Mouse (Mus musculus) adrenal gland, adult 8-10 months (tissue): ENCODE results near the gene Arpc4. TPM values are rescaled to one million over a fixed set of nuclear protein-coding genes. Genes with fewer than 3 reads are reported as not detected.
A peak's percentile ranks its signal among the peaks of the same experiment; 100 is the strongest.
"Not testable (repeated sequence)": the region's sequence is repeated elsewhere in the genome, so short reads cannot be mapped to it uniquely, and the experiment has no call there.

Experiments used
- DNase-seq: peaks from one replicate; pipeline ENCODE4 v3.0.0; 2022
- total RNA-seq, 4 experiments: library from RNA; stranded (reverse); gene quantifications; 2 replicates each; pipeline ENCODE4 v1.2.4; 2022

Gene Arpc4
- total RNA-seq: 100 to 1,000 TPM; 199 to 228 (median 204) TPM

DNA sequence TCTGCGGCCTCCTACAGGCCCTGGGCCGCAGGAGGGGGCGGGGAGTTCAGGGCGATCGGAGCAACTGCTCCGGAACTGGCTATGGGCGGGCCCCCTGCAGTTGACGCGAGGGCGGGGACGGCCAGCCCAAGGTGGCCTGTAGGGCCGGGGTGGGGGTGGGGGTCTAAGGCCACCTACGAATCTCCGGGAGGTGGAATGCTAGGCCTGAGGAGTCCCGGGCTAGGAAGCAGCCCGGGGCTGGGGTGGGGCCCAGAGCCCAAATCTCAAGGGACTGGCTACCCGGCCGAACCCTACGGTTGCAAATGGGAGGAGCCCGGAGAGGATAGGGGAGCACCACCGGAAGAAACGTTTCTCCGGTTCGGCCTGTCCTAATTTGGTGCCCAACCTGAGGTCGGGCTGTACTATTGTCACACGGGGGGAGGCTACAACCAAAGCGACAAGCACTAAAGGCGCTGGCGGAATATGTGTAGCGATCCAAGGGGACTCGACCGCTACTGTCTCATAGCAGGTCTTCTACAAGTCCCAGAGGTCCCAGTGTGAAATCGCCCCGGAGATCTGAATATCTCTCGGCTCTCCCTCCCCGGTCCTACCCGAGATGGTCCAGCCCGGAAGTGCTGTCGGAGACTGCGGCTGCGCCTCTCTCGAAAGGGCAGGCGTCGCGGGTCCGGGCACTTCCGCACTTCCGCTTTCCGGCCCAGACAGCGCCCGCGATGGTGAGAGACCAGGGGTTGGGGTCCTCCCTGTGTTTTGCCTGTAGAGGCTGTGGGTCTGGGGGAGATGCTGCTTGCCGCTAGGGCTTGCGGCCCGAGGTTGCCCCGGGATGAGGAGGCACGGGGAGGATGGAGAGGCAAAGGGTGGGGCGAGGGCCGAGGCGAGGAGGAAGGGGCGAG is at the start of gene Arpc4, which contains the start of gene Tada3:
TSS of gene Arpc4 (plus strand) at position 620 of the 890 bp plus-strand sequence.
TSS of gene Tada3 (minus strand) at position 388 of the 890 bp plus-strand sequence.
- DNase-seq: peak; percentile 86

DNA sequence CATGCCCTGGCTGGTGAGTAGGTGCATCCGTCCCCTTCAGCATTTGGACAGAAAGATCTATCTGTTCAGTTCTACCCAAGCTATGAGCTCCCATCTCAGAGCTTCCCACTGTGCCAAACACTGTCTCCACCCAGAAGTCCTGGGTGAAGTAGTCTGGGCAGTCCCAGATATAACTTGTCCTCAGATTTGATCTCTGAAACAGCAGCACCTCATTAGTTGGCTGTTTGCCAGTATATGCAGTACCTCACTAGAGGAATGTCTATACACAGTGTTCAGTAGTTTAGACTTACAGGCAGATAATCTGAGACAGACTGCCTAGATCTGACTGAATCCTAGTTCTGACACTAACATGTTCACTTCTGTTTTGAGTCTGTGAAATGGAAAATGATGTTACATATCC is 48.5 kb upstream of the Arpc4 start:
- DNase-seq: no peak

DNA sequence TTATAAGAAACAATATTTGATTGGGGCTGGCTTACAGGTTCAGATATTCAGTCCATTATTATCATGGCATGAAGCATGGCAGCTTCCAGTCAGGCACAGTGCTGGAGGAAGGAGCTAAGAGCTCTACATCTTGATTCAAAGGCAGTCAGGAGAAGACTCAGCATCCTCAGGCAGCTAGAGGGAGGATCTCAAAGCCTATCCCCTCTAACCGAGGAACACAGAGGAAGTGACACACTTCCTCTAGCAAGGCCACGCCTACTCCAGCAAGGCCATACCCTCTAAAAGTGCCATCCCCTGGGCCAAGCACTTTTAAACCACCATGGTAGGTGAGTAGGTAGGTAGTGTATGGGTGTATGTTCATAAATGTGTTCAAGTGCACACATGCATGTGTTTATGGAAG is 47.4 kb upstream of the Arpc4 start:
- no peak for DNase-seq

DNA sequence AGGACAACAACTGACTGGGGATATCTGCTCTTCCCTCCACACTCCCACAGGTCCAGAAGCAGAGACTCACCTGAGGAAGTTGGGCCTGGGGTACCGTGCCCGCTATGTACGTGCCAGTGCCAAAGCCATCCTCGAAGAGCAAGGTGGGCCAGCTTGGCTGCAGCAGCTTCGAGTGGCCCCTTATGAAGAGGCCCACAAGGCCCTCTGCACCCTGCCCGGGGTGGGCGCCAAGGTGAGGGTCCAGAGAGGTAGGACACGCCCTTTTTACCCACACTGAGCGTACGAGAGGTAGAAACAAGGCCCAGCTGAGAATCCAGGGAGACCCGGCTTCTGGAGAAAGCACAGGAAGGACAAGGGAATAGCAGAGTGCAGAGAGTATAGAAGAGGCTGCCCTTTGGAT is 46.2 kb upstream of the Arpc4 start:
- no peak for DNase-seq

DNA sequence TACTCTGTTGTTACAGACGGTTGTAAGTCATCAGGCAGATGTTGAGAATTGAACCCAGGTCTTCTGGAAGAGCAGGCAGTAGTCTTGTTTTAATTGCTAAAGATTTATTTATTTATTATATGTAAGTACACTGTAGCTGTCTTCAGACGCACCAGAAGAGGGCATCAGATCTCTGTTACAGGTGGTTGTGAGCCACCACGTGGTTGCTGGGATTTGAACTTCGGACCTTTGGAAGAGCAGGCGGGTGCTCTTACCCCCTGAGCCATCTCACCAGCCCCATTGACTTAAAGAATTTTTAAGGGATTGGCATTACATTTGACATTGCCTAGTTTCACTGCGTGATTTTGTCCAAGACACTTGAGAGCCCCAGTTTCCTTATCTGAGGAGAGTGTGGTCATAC is 45.2 kb upstream of the Arpc4 start:
- DNase-seq: not testable (repeated sequence)

DNA sequence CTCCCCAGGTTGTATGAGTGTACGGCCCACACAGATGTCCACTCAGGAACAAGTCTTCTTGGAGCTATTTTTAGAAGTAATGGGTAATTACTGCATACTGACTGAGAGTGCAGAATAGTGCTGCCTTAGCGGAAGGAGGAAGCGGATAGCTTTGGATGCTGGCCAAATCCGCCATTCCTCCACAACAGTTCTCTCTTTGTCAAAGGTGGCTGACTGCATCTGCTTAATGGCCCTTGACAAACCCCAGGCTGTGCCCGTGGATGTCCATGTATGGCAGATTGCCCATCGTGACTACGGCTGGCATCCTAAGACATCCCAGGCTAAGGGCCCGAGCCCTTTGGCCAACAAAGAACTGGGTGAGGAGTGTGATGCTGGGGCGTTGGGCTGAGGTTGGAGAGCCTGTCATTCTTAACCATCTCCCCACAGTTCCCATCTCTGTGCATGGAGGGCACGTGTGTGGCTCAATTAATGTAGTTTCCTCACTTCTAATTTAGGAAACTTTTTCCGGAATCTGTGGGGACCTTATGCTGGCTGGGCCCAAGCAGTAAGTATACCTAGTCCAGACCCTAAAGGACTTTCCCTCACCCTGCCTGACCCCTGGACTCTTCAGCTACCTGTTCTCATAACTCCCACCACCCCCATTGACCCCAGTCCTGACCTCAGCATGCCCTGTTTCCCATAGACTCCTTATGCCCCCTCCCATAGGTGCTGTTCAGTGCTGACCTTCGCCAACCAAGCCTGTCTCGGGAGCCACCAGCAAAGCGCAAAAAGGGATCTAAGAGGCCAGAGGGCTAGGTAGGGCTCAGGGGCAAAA is 44.6 kb upstream of the Arpc4 start:
- DNase-seq: no peak

DNA sequence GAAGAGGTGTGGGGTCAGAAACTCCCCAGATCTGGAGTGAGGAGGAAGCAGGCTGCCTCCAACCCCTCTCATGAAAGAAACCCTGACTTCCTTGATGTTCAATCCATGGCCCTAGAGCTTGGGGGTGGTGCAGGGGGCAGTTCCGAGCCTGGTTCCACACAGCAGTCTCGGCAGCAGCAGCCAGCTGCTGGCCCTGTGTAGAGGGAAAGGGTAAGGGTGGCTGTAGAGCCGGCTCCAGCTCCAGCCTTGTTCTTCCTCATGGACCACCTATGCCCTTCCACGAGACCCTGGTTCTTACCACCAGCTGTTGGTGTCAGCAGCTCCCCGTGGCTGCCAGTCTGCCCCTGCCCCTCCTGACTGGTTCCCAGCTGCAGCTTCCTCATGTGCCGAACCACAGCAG is 43.7 kb upstream of the Arpc4 start:
- DNase-seq: no peak

DNA sequence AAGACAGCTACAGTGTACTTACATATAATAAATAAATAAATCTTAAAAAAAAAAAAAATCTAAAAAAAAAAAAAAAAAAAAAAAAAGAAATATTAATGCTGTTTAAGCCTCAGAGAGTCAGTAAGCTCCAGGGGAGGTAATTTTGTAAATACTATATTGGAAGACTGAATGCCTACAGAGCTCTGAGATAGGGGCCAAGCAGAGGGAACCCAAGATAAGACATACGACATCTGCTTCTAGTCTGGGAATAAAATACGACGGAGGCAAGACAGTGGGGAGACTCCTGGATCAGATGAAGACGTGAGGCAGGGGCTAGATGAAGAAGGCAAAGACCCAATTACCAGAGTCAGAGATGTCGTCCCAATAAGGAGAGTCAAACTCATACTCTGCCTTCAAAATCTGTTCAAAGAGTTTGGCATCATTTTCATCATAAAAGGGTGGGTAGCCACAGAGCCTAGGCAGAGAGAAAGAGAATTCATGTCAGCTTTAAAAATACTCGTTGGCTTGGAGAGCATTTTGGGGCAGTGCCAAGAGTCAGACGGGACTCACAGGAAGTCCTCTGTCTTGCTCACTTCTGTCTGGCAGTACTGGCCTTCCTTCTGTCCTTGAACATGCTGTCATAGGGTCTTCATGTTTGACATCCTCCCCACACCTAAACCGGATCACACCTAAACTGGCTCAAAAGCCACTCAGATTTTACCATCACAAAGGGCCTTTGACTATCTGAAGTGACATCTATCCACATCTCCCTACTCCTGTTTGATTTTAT is 40.9 kb upstream of the Arpc4 start:
- no peak for DNase-seq

DNA sequence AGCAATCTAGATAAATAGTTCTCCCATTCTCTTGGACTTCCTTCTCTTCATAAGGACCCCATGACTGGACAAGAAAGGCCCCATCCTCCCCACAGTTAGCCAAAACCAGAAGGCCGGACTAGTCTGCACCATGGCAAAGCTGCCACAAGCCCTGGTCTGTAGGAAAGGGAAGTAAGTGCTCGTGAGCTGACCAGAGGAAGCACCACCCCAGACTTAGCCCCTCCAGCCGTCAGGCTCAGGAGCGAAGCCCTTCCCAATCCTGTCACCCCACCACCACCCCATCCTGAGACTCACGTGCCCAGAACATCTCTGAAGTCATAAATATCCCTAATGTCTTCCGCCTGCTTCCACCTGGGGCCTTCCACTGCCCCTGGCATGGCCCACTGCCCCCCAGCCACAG is 36.3 kb upstream of the Arpc4 start:
- DNase-seq: no peak

DNA sequence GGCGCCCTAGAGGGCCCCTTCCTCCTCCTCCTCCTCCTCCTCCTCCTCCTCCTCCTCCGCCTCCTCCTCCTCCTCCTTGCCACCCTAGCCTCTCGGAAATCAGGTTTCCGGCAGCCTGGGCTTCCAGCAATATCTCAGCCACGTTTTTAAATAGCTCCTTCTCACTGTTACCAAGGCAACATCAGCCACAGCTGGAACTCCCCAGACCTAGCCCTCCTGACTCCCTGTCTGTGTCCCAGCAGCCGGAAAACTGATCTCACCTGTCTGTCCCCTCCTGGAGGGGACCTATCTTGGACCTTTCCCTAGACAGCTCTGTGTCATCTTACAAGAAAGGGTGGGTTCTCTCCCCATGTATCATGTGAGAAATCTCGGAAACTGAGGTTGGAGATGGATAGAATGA is 35.6 kb upstream of the Arpc4 start:
- no peak for DNase-seq

DNA sequence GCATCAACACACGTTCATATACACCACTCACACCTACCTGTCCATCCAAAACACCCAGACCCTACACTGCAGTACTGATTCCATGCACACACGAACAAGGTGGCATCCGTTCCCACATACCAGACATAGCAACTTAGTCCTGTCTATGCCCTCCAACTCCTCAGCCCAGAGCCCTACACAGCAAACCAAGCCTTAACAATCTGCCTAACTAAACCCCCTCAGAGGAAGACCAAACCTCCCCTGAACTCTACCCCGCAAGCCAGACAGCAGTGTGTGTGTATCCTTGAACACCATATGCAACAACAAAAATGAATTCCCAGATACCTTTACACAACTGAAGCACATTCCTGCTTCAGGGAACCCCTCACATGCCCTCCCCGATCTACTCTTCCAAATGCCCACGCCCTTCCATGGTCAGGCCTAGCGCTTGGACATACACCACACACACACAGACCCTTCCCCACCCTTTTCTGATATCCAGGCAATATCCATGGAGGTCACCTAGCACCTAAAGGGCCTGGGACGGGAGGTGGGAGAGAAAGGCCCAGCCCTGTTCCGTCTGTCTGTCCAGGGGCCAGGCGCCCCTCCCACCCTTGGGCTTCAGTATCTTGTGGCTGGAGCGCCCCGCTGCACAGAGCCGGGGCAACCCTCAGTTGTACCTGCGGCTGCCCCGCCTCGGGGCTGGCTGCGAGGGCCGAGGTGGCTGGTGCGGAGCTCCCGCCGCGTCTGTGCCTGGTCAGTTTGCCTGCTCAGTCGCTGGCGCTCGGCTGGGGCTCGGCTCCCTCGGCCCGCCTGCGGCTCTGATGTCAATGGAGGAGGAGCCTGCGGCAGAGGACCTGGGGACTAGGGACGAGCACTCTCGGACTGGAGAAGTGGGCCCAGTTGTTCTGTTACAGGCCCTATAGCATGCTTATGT is 34.5 kb upstream of the Arpc4 start, which contains the start of gene Camk1:
TSS of gene Camk1 (minus strand) at position 808 of the 916 bp plus-strand sequence.
- peak; percentile 83 for DNase-seq

DNA sequence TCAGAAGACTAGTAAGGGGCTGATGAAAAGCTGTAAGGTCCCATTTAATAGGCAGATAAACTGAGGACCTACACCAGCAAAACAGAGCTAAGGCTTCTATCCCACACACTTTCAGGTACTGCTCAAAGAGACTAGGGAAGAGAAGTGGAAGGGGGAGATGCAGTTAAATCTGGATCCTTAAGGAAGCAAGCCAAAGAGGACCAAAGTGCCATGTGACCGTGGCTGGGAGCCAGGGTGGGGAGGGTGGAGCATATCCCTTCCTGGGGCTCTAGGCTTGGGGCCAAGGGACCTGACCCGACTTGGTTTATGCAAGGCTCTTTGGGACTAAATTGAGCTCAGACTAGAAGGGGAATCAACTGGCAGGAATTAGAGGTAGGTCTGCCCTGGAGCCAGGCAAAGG is 33.6 kb upstream of the Arpc4 start:
- DNase-seq: peak; percentile 77

DNA sequence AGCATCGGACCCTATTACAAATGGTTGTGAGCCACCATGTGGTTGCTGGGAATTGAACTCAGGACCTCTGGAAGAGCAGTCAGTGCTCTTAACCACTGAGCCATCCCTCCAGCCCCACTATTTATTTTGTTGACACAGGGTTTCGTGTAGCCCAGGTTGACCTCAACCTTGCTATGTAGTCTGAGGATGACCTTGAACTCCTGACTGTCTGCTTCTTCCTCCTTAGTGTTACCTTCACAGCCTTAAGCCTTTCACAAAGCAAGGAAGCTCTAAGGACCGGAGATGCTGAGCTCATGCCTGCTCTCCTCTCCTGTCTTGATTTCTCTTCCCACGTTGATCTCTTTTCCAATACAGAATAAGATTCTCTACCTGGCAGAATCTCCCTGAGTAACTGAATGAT is 31.0 kb upstream of the Arpc4 start:
- no peak for DNase-seq

DNA sequence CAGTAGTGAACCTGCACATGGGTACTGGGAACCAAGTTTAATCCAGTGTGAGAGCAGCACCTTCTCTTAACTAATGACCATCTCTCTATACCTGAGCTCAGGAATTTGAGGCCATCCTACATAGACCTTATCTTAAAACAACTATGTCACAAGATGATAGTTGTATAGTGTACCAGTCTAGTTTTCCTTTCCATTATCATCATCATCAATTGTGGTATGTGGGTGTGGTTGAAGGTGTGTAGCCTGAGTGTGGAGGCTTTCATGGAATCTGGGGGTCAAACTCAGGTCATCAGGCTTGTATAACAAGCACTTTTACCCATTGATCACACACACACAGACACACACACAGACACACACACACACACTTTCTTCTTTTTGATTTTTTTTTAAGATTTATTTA is 27.4 kb upstream of the Arpc4 start:
- no peak for DNase-seq

DNA sequence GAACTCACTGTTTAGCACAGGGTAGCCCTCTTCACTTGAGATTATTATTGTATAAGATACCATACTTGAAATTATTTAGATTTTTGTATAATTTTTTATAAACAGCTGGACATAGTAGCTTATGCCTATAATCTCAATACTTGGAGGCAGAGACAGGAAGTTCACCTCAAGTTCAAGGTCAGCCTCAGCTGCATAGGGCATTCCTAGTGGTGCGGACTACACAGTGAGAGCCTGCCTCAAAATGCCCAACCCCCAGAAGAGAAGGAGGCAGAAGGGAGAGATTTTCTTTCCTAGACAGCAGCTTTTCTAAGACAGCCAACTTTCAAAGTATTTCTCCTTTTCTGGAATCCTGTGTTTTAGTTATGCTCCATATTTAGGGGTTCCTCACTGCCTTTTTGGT is 26.8 kb upstream of the Arpc4 start:
- no peak for DNase-seq

DNA sequence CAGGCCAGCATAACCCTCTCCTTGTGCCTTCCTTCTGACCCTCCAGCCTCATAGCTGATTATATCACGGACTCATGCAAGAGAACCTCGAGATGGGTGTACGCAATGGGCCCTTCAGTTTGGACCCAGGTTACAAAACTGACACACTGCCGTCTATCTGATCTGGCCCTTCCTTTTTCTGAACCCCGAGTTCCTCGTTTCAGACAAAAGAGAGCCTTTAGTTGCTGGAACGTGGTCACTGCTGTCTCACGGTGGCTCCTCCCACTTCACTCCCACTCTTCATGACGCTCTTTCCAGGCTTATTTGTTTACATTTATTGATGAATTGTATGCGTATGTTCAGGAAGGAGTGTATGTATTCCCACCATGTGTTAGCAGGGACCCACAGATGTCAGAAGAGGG is 26.3 kb upstream of the Arpc4 start:
- DNase-seq: no peak

DNA sequence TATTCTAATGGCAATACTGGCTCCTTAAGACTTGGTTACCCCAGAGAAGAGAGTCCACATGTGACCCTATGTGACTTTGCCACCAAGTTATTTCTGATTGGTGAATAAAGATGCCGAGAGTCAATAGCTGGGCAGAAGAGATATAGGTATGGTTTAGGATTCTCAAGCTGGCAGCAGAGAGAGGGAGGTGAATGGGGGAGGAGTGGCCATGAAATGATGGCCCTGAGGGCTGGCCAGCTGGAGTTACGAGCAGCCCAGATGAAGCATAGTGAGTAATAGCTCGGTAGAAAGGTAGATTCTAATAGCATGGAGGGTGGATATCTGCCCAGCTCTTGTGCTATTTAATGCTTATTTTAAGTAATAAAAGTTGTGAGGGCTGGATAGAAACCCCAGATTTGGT is 25.1 kb upstream of the Arpc4 start:
- DNase-seq: no peak

DNA sequence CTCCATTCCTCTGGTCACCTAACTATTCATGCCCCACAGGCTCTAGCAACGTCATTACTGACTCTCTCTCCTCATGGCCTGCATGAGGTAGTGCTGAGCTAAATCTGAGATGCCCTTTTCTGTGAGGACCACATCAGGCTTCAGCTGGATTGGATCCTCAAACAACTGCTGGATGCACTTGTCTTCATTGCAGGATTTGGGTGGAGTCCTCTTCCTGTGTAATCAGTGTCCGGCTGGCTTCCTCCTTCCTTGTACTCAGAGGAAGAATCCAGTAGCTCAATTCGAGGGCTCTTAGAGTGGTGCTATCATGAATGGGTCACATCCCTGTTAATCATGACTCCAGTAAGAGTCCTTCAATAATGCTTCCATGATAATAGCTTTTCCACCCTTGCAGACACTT is 24.2 kb upstream of the Arpc4 start:
- no peak for DNase-seq

DNA sequence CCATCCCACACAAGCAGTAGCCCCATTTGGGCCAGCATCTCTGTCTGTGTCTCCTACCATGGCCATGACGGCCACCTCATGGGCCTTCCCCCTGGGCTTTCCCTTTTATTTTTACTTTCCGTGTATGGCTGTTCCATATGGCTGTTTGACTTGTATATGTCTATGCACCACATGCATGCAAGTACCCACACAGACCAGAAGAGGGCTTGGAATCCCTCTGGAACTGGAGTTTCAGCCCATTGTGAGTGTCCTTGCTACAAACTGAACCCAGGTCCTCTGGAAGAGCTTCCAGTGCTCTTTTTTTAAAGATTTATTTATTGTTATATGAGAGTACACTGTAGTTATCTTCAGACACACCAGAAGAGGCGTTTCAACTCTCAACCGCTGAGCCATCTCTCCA is 16.4 kb upstream of the Arpc4 start:
- no peak for DNase-seq

DNA sequence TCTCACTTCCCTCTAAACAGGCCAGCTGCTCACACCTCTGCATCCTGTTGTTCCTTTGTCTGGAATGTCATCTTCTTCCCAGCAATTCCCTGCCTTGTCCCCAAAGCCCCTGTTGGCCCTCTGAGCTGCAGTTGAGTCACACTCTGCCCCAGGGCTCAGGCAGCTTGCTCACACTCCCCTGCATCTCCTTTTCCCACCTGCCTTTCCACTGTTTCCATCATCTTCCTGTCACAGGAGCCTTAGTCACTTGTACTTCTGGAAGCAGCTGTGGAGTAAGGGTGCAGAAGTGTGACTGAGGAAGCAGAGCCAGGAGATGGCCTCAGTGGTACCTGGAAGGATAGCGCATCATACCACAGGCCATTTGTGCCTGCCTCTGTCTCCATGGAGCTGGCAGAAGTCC is 15.7 kb upstream of the Arpc4 start:
- DNase-seq: no peak

DNA sequence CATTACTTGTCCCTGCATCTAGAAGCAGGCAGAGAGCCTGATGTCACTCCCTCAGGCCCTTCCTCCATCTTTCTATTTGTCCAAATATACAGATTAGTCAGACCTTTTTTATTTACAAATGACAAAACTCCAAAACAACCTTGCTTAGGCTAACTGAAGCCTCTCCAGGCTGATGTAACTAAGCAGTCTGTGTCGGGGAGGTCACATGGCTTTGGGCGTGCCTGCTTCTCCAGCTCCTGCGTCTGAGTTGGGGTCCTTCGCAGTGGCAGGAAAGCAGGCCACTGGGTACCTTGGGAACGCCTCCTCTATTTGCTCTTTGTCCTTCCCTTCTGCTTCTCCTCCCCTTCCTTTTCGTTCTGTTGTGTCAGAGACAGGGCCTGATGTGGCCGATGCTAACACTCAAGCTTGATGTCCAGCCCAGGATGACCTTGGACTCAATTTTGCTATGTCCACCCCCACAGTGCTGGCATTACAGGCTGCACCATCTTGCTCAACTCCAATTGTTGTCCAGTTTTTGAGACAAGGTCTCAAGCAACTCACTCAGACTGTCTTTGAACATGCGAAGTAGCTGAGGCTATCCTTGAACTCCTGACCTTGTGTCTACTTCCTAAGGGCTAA is 13.3 kb upstream of the Arpc4 start:
- DNase-seq: peak; percentile 69
